Mouse (Mus musculus) E14TG2a.4 (cell line): Measurements from ENCODE around the gene Spata1.

Experiments
- CTCF ChIP-seq: conservative IDR thresholded peaks from 2 replicates; pipeline ENCODE4 v1.5.1; 2014; ENCODE audit warnings: low read length
- NANOG ChIP-seq: IDR thresholded peaks from 2 replicates; pipeline ENCODE4 v1.6.1; 2014; ENCODE audit warnings: borderline replicate concordance, low read length, mixed read lengths
- POU5F1 ChIP-seq: IDR thresholded peaks from 2 replicates; pipeline ENCODE4 v1.6.1; 2014; ENCODE audit warnings: low read length, borderline replicate concordance

DNA sequence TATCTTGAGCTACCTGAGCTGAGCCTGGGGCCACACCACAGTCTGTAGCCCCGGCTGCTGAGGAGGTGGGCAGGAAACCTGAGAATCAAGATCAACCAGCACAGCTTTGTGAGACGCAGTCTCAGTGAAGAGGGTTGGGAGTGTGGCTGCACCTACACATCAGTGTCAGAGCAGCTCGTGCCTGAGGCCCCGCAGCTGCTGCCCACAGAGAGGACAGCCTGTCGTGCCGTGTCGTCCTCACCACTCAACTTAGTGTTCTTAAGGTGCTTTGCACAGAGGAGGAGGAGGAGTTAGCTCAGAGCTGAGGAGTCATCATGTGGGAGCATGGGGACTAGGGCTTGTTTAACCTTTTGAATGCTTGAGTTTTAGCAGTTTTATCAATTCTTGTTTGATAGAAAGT lies 73.7 kb downstream of the Spata1 start:
- TF ChIP-seq CTCF (no peak), NANOG (no peak), POU5F1 (no peak)
